ENCODE assay signal across 8 mouse cellular contexts in the genomic region with DNA sequence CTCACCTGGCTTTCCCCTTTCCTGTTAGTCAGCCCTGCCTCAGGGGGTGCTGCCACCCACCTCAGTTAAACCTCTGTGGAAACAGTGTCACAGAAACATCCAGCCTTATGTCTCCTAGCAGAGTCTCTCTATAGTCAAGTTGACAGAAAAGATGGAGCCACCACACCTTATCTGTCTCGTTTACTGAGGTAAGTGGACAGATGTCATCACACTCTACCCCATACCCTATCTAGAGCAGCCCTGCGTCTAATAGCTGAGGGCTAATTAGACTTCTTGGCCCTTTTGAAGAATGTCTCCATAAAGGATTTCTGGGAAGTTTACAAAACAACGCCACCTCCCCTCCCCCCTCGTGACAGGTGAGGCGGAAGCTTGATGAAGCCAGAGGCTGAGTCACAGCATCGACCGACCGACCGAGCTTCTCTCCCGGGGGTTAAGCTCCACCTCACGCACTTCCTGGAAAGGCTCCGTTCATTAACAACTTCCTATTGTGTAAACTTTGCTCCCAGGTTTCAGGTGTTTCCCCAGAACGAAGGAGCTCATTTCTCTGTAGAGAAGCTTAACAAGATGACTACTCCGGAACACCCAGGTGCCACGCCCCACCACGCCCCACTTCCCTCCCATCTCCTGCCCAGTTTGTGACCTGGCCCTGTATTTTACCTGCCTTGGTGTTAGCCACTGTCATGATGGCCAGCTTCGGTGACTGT.
DNase-seq lines count a peak whose midpoint lies in the region; ATAC-seq and TF ChIP-seq lines count a peak whose summit lies in the region.

No protein-coding gene starts in this region.

- 0 out of 2 replicates have a peak overlapping the region, but pooled peaks have one; percentile 21 for H3K4me3 ChIP-seq in midbrain, embryonic 10.5 days
- H3K4me3 ChIP-seq in midbrain, embryonic 16.5 days (ENCODE audit: low read depth, low read length): no peak overlapping the region
- H3K4me3 ChIP-seq in embryonic facial prominence, embryonic 10.5 days: peak overlapping the region; percentile 41
- no peak overlapping the region for H3K4me3 ChIP-seq in limb, embryonic 14.5 days (replicated peaks; ENCODE audit: low read length)
- no peak overlapping the region for H3K4me3 ChIP-seq in neural tube, embryonic 15.5 days (replicated peaks)

- WGBS in midbrain, embryonic 10.5 days: 13% methylated on average over 17 of the region's 17 CpGs
- 16% methylated on average over 17 of the region's 17 CpGs for WGBS in midbrain, embryonic 16.5 days
- 10% methylated on average over 17 of the region's 17 CpGs for WGBS in embryonic facial prominence, embryonic 10.5 days
- 7% methylated on average over 17 of the region's 17 CpGs for WGBS in limb, embryonic 14.5 days
- 13% methylated on average over 17 of the region's 17 CpGs for WGBS in neural tube, embryonic 15.5 days

- H3K36me3 ChIP-seq in midbrain, embryonic 10.5 days: no peaks in the 10 kb centered on the region
- no peaks in the 10 kb centered on the region for H3K36me3 ChIP-seq in midbrain, embryonic 16.5 days (ENCODE audit: control insufficient read depth, insufficient read depth, low read length)
- no peaks in the 10 kb centered on the region for H3K36me3 ChIP-seq in embryonic facial prominence, embryonic 10.5 days (replicated peaks)
- H3K36me3 ChIP-seq in limb, embryonic 14.5 days (ENCODE audit: control insufficient read depth, insufficient read depth, low read length): no peaks in the 10 kb centered on the region
- H3K36me3 ChIP-seq in neural tube, embryonic 15.5 days: no peaks in the 10 kb centered on the region

- DNase-seq in midbrain, embryonic 10.5 days (ENCODE audit: low spot score): no peak
- no peak for DNase-seq in embryonic facial prominence, embryonic 10.5 days (ENCODE audit: low spot score)
- DNase-seq in limb, embryonic 14.5 days (ENCODE audit: low spot score): no peak
- no peak for DNase-seq in right cerebral cortex, postnatal 25 days
- DNase-seq in cerebellum, postnatal 36 days: no peak
- no peak for DNase-seq in adipocyte (ENCODE audit: low spot score)

- no peak overlapping the region for H3K4me2 ChIP-seq in midbrain, embryonic 16.5 days (ENCODE audit: low read length)
- peak overlapping the region; percentile 18; the same call in 1 of the 2 replicates for H3K4me2 ChIP-seq in limb, embryonic 14.5 days (replicated peaks; ENCODE audit: low read depth, low read length, severe bottlenecking)
- H3K4me2 ChIP-seq in neural tube, embryonic 15.5 days: peak overlapping the region; percentile 5; the same call in 1 of the 2 replicates

- no peaks in the 10 kb centered on the region for H3K9me3 ChIP-seq in midbrain, embryonic 10.5 days (replicated peaks)
- H3K9me3 ChIP-seq in midbrain, embryonic 16.5 days (replicated peaks; ENCODE audit: control insufficient read depth, low read length, poor library complexity, severe bottlenecking): no peaks in the 10 kb centered on the region
- H3K9me3 ChIP-seq in embryonic facial prominence, embryonic 10.5 days: no peaks in the 10 kb centered on the region
- no peaks in the 10 kb centered on the region for H3K9me3 ChIP-seq in limb, embryonic 14.5 days (ENCODE audit: control insufficient read depth, low read length)
- H3K9me3 ChIP-seq in neural tube, embryonic 15.5 days (replicated peaks): no peaks in the 10 kb centered on the region

- TF ChIP-seq POLR2A in limb, embryonic 14.5 days (IDR thresholded peaks at IDR 0.05; ENCODE audit: borderline replicate concordance, extremely low read depth, insufficient read depth, insufficient read length): no peak

- no peak overlapping the region for H3K9ac ChIP-seq in midbrain, embryonic 16.5 days (ENCODE audit: low read depth, low read length)
- H3K9ac ChIP-seq in limb, embryonic 14.5 days (ENCODE audit: low read depth, low read length, severe bottlenecking): no peak overlapping the region; the same call in 1 of the 2 replicates
- no peak overlapping the region for H3K9ac ChIP-seq in neural tube, embryonic 15.5 days (replicated peaks)

- H3K27ac ChIP-seq in midbrain, embryonic 10.5 days (replicated peaks): no peak overlapping the region
- no peak overlapping the region for H3K27ac ChIP-seq in midbrain, embryonic 16.5 days (ENCODE audit: low read length)
- no peak overlapping the region for H3K27ac ChIP-seq in embryonic facial prominence, embryonic 10.5 days (replicated peaks)
- H3K27ac ChIP-seq in limb, embryonic 14.5 days (replicated peaks; ENCODE audit: low read depth, low read length): no peak overlapping the region
- no peak overlapping the region for H3K27ac ChIP-seq in neural tube, embryonic 15.5 days (replicated peaks)

- no peak for ATAC-seq in midbrain, embryonic 16.5 days
- ATAC-seq in limb, embryonic 14.5 days (ENCODE audit: low FRiP score, low read depth): no peak
- no peak for ATAC-seq in neural tube, embryonic 15.5 days (ENCODE audit: low FRiP score)

- peaks cover 10% of the 10 kb centered on the region for H3K27me3 ChIP-seq in midbrain, embryonic 10.5 days (ENCODE audit: low read depth, poor library complexity, severe bottlenecking)
- H3K27me3 ChIP-seq in midbrain, embryonic 16.5 days (ENCODE audit: control insufficient read depth, insufficient read depth, low read depth, low read length): no peaks in the 10 kb centered on the region
- no peaks in the 10 kb centered on the region; the same call in 1 of the 2 replicates for H3K27me3 ChIP-seq in embryonic facial prominence, embryonic 10.5 days (replicated peaks; ENCODE audit: low read depth, poor library complexity, severe bottlenecking)
- no peaks in the 10 kb centered on the region for H3K27me3 ChIP-seq in limb, embryonic 14.5 days (ENCODE audit: control insufficient read depth, insufficient read depth, low read length)
- H3K27me3 ChIP-seq in neural tube, embryonic 15.5 days (replicated peaks): no peaks in the 10 kb centered on the region

- peaks cover 19% of the 10 kb centered on the region for H3K4me1 ChIP-seq in midbrain, embryonic 10.5 days
- H3K4me1 ChIP-seq in midbrain, embryonic 16.5 days (ENCODE audit: control insufficient read depth, insufficient read depth, low read length): no peaks in the 10 kb centered on the region
- peaks cover 18% of the 10 kb centered on the region for H3K4me1 ChIP-seq in embryonic facial prominence, embryonic 10.5 days
- H3K4me1 ChIP-seq in limb, embryonic 14.5 days (ENCODE audit: control insufficient read depth, insufficient read depth, low read length): peaks cover 7% of the 10 kb centered on the region
- H3K4me1 ChIP-seq in neural tube, embryonic 15.5 days: 0 out of 2 replicates have a peak, but pooled peaks cover 3% of the 10 kb centered on the region

Comparison
In these comparisons a context has a peak if more than half of its experiments do, and no peak if none do; other contexts are left out.
1. H3K4me3 ChIP-seq: peak in midbrain, embryonic 10.5 days (single experiment) and embryonic facial prominence, embryonic 10.5 days (single experiment); none in midbrain, embryonic 16.5 days (single experiment), limb, embryonic 14.5 days (single experiment) and neural tube, embryonic 15.5 days (single experiment).